Mouse (Mus musculus): ENCODE data around the gene Hoxd12.

Hoxd12 gene

GRCm38 (mm10) chr2:74696442-74697335 lies 21.9 kb downstream of the Hoxd12 start:
- DNase-seq = peak in 1 of 2 experiments; percentile 8

- peak in 1 of 2 experiments; percentile 39 for DNase-seq
Observed at GRCm38 (mm10) chr2:74697567-74698121, 22.8 kb downstream of the Hoxd12 start, which contains the start of gene Hoxd9. Gene Hoxd9 (plus strand): TSS chr2:74697727.

GRCm38 (mm10) chr2:74698201-74699052 lies 23.6 kb downstream of the Hoxd12 start:
- peak in 1 of 2 experiments; percentile 26 for DNase-seq

- peak; percentile 17 to 30 for DNase-seq
Observed at GRCm38 (mm10) chr2:74699053-74699430, 24.2 kb downstream of the Hoxd12 start.

GRCm38 (mm10) chr2:74699664-74700545 lies 25.1 kb downstream of the Hoxd12 start:
- DNase-seq = peak in 1 of 2 experiments; percentile 20

DNA sequence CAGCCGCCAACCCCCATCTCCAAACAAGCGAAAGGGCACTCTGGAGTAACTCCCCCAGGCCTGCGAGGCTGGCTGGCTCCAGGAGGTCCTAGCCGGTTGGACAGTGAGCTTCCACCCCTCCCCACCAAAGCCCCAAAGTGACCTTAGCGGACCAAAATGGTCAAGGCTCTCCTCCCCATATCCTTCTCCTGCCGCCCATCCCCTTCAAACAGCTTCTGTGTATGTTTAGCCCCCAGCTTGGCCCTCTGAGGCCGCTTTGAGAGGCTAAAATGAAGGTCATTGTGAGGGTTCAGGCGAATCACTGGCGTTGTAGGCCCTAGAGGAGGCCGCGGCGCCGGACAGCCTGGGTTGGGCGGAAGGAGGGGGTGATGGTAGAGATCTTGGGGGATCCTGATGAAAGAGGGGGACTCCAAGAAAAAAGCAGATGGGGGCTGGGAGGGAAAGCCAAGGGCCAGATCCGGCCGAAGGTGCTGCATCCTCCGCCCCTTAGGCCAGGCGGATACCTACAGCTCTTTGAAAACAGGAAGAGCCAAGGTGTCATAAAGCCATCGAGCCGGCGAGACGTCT lies 25.8 kb downstream of the Hoxd12 start:
- peak in 1 of 2 experiments; percentile 11 for DNase-seq

DNA sequence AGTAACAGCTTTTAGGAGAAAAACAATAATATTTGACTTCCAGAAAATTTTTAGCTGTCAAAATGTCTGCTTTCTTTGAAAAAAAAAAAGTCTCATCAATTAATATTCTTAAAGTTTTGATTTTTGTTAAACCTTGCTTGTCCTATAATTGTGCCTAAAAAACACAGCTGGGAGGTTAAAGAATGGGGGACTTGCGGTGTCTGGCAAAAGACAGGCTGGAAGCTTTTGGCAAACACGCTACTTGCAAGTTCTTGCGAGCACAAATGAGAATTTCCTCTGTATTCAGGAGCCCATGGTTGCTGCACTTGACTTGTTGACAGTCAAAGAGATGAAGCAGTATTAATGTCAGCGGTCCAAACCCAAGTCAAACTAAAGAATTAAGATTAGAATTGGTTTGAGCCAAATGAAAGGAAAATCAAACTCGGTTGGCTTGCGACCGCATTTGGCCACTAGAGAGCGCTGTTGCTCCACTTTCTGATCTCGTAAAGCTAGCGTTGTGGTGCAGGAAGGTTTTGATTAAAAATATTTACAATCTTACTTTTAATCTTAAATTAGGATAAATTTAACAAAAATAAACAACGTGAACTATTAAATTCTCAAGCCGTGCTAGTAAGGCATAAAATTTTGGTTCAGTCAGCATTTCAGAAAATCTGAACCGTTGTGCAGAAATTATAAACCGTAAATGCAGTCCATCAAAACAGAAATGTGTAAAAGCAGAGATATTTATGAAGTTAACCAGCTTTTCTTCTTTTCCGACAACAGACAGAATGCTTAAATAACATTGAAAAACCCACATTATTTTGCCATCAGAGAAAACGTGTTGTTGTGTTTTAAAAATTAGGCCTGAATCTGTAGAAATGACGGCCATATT lies 27.4 kb downstream of the Hoxd12 start:
- DNase-seq = peak; percentile 89 to 92

DNA sequence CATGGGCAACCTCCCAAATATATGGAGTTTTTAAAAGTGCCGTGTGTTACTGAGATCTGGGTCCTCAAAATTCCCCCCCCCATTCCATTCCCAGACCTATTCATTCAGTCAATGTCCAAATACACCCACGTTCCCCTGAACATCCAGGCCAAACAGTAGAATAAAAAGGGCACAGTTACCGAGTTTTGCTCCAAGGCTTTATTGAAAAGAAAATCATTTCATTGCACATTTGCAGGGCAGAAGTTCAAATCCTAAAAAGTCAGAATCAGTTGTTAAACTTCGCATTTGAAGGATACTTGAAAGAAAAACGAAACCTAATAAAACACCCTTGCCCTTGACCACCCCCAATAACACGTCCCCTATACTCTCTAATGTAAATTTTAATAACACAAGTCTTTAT lies 28.0 kb downstream of the Hoxd12 start:
- DNase-seq = no peak

DNA sequence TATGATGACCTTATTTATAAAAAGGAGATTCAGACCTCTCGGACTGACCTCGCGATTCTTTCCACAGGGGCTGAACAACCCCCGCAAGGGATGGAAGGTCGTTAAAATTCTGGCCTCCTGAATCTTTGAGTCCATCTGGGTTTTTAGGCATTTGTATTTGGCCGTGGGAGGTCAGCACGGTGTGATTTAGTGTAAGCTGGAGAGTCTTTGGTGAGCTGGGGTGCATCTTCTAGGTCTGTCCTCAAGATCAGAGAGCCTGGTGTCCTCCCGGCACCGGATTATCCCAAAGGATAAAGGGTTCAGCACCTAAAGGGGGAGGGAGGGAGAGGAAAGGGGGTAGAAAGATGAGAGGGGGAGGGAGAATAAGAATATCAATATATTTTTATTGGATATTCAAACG lies 28.5 kb downstream of the Hoxd12 start:
- peak in 1 of 2 experiments; percentile 20 for DNase-seq

- DNase-seq = peak in 1 of 2 experiments; percentile 12
Observed at GRCm38 (mm10) chr2:74703720-74704392, 29.0 kb downstream of the Hoxd12 start.

DNA sequence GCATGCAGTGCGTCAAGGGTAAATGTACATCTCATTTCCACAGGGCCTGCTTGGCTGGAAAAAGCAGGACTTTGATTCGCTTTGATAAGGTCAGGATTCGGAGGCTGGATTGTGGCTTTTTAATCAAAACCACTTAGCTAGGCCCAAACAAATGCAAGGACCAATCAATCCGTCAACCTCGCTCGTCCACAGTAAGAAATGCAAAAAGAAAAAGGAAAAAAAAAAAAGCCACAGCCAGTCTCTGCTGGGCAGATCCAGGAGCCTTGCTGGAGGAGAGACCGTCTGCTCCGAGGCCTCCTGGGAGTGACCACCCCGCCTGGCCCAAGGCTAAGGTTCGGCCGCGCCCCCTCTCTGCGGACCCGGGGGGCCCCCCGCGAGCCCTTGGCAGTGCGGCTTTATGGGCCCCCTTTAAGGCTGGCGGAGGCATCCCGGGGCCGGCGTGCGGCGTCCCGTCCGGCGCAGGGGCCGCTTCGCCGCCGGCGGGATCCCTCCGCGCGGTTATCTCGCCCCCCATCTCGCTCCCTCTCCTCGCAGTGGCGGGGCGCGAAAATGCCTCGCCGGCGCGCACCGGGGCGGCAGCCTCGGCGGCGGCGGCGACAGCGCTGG lies 29.7 kb downstream of the Hoxd12 start, which contains the start of gene Hoxd8:
Gene Hoxd8 (plus strand): TSS at position 223 of the 606 bp plus-strand sequence.
- DNase-seq = no peak

DNA sequence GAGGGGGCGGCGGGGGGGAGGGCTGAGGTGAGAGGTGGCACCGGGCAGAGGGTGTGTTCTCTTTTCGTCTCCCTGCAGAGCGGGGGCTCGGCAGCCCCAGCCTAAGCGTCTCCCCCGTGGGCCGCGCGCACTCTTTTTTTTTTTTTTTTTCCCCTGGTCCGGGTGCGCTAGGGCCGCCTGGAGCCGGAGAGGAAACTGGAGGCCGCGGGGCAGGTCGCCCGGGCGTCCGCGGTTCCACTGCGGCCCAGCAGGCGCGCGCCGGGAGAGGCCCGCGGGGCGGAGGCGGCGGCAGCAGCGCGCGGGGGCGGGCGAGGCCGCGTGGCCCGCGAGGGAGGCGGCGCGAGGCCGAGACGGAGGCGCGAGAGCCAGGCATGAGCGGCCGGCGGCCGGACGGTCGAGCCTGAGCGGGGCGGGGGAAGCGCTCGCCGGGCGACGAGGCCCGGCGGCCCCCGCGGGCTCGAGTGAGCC lies 30.2 kb downstream of the Hoxd12 start:
- no peak for DNase-seq

GRCm38 (mm10) chr2:74705467-74706089 lies 30.8 kb downstream of the Hoxd12 start:
- peak in 1 of 2 experiments; percentile 14 for DNase-seq

- DNase-seq = no peak
Observed at GRCm38 (mm10) chr2:74706393-74706960, 31.7 kb downstream of the Hoxd12 start.

GRCm38 (mm10) chr2:74707599-74707998 lies 32.8 kb downstream of the Hoxd12 start:
- DNase-seq = no peak

- no peak for DNase-seq
Observed at GRCm38 (mm10) chr2:74708676-74709075, 33.9 kb downstream of the Hoxd12 start.

GRCm38 (mm10) chr2:74709465-74710419 lies 34.9 kb downstream of the Hoxd12 start:
- no peak for DNase-seq

Measured in cerebellum, postnatal 14 days (tissue).